Mouse (Mus musculus): ENCODE data around the gene Tcea3. TPM values are rescaled to one million over a fixed set of nuclear protein-coding genes. Genes with fewer than 3 reads are reported as not detected.

Tcea3 gene
- total RNA-seq, 2 experiments from 2014 or later = 344 to 373 TPM

DNA sequence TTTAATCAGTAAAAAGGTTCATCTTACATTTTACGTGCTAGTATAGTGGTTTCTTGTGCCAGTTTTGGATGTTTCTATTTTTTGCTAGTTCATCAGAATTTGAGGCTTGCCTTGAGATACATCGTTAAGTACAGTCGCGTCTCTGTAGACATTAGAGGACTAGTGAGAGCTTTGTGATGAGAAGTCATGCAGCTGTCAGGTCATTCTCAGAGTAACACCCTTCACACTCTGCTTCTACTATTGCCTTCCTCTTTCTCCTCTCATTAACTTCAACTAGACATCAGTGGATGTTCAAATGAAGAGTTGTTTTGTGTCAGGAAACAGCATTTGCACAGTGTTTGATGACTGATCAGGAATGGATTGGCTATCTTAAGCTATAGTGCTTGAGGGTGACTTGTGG lies 65.1 kb downstream of the Tcea3 start:
- TF ChIP-seq CTCF (IDR thresholded peaks at IDR 0.05) = no peak
- intact Hi-C loops (cut with DNase I) = no loop called here
- Histone ChIP-seq H3K4me3 (peak overlapping the region; percentile 89), H3K27ac (peak overlapping the region; percentile 25; the same call in 1 of the 2 replicates)
- DNase-seq = no peak

DNA sequence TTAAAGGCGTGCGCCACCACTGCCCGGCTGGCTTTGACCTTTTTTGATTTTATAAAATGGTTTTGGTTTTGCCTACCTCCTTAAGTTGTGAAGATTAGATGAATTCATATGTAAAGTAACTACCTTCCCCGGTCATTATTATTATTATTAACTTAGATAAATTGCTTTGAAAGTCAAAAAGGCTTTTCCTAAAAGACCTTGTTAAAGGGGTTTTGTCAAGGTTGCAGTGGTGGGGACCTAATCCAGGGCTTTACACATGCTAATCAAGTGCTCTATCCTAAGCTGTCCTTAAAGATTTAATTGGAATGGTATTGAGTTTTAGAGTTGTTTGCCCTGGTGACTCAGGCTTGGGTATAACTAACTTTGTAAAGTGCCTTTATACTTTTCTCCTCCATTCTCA lies 70.1 kb downstream of the Tcea3 start:
- Histone ChIP-seq H3K27ac (no peak overlapping the region), H3K4me3 (no peak overlapping the region)
- no peak for DNase-seq
- TF ChIP-seq CTCF (IDR thresholded peaks at IDR 0.05) = no peak
- intact Hi-C loops (cut with DNase I) = no loop called here

DNA sequence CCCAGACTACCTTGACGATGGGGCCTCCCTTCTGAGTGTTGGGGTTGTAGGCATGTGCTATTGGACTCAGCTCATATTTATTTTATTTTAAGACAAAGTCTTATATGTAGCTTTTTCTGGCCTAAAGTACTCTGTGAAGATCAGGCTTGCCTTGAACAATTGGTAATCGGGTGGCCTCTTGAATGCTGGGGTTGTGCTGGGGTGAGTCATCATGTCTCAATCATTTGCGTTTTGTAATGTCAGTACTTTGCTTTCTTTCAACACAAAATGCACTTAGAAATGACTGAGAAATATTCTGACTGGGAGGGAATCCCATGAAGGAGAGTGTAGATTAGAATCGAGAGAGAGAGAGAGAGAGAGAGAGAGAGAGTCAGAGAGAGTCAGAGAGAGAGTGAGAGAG lies 72.5 kb downstream of the Tcea3 start:
- no peak overlapping the region for H3K27ac ChIP-seq
- no peak for TF ChIP-seq CTCF (IDR thresholded peaks at IDR 0.05)
- DNase-seq = no peak
- H3K4me3 ChIP-seq = no peak overlapping the region
- intact Hi-C loops (cut with DNase I) = no loop called here

DNA sequence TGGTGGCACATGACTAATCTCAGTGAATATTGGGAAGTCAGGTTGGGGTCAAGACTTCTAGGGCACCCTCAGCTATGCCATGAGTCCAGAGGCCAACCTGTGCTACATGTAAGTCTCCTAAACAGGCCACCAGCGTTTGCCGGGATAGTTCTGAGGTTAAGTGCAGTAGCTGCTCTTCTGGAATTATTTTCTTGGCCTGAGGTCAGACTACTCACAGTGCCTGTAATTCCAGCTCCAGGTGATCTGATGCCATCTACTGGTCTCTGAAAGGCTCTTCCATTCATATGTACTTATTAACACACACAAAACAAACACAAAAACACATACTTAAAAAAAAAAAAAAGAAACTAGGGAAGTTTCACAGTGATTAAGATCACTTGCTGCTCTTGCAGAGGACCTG lies 76.7 kb downstream of the Tcea3 start:
- peak; percentile 55 for DNase-seq
- intact Hi-C loops (cut with DNase I) = loop anchor here (1.0 to 2.0 kb wide), 3 partner anchors 63 to 117 kb away; no protein-coding TSS in a partner anchor
- H3K27ac ChIP-seq = peak overlapping the region; percentile 53
- H3K4me3 ChIP-seq = no peak overlapping the region
- TF ChIP-seq CTCF (IDR thresholded peaks at IDR 0.05) = peak; percentile 75

Other genes starting within 250 kb of the Tcea3 start
- gene Eloa, start 226.0 kb upstream of the Tcea3 start, total RNA-seq (2021) = 10 to 100 TPM; 58.9 to 63.4 TPM
- 100 to 1,000 TPM; 215 to 256 TPM for gene Rpl11, start 194.3 kb upstream of the Tcea3 start, total RNA-seq (2021)
- 10 to 100 TPM; 11.3 to 21.9 TPM for gene Id3, start 104.2 kb upstream of the Tcea3 start, total RNA-seq (2021)
- 1 to 10 TPM in 1 of 2 experiments, under 1 TPM in 1; 0.48 to 1.1 TPM for gene E2f2, start 75.3 kb upstream of the Tcea3 start, total RNA-seq (2021)
- gene Asap3, start 41.4 kb upstream of the Tcea3 start, total RNA-seq (2021) = 1 to 10 TPM; 1.5 to 2.5 TPM
- gene Zfp46, start 37.0 kb downstream of the Tcea3 start, total RNA-seq (2021) = 10 to 100 TPM; 21.0 to 36.7 TPM
- gene Hnrnpr, start 63.2 kb downstream of the Tcea3 start, total RNA-seq (2021) = 10 to 100 TPM; 20.9 to 27.0 TPM
- not detected for gene Htr1d, start 175.8 kb downstream of the Tcea3 start, total RNA-seq (2021)
- gene 6030445D17Rik, start 214.5 kb downstream of the Tcea3 start, total RNA-seq (2021) = under 1 TPM; 0.13 to 0.17 TPM
- gene Luzp1, start 222.0 kb downstream of the Tcea3 start, total RNA-seq (2021) = 10 to 100 TPM; 10.8 to 16.0 TPM

Measured in gastrocnemius, adult 2 months (tissue).